Mouse (Mus musculus) hindbrain, embryonic 10.5 days (tissue): ENCODE data around the gene Cpeb3. TPM values are rescaled to one million over a fixed set of nuclear protein-coding genes. Genes with fewer than 3 reads are reported as not detected.
A peak's percentile ranks its signal among the peaks of the same experiment; 100 is the strongest.
"Not testable (repeated sequence)": the region's sequence is repeated elsewhere in the genome, so short reads cannot be mapped to it uniquely, and the experiment has no call there.

ENCODE experiments used
- DNase-seq: peaks from one replicate; pipeline ENCODE4 v3.0.0-alpha.2; 2017; ENCODE audit warnings: low spot score
- H3K27ac ChIP-seq: fragments of 300-500 bp; sonication (generic); 2 replicates; pipeline ENCODE4 v1.5.1; 2016; ENCODE audit warnings: mild to moderate bottlenecking, moderate library complexity
- H3K27me3 ChIP-seq: fragments of 300-500 bp; sonication (generic); 2 replicates; pipeline ENCODE4 v1.6.1; 2016; ENCODE audit warnings: mild to moderate bottlenecking; ENCODE audit not compliant: poor library complexity, insufficient read depth, severe bottlenecking
- H3K36me3 ChIP-seq: fragments of 300-500 bp; sonication (generic); 2 replicates; pipeline ENCODE4 v1.6.1; 2016; ENCODE audit warnings: mild to moderate bottlenecking, moderate library complexity
- H3K4me1 ChIP-seq: fragments of 300-500 bp; sonication (generic); replicated peaks from 2 replicates; pipeline ENCODE4 v1.6.1; 2016; ENCODE audit warnings: mild to moderate bottlenecking
- H3K4me3 ChIP-seq: fragments of 300-500 bp; sonication (generic); 2 replicates; pipeline ENCODE4 v1.5.1; 2016; ENCODE audit warnings: mild to moderate bottlenecking, moderate library complexity
- H3K9me3 ChIP-seq: fragments of 300-500 bp; sonication (generic); 2 replicates; pipeline ENCODE4 v1.6.1; 2016; ENCODE audit warnings: mild to moderate bottlenecking, moderate library complexity
- WGBS: fragments of 180-500 bp; shearing (Covaris S2); methylation state at CpG from one replicate; pipeline ENCODE4 v1.1.7; 2016; 5-methylcytosine and 5-hydroxymethylcytosine counted together
- polyA plus RNA-seq: library from polyadenylated mRNA; unstranded; fragments of >200 nt; fragmentation: Nextera tagmentation; extraction: Ambion mirVana; gene quantifications from 2 replicates; pipeline ENCODE4 v1.2.1, GENCODE M21; 2016

The Cpeb3 gene
- polyA plus RNA-seq, 1 experiment from 2014 or later = 2.9 TPM

- Histone ChIP-seq H3K4me1 (peaks cover 26% of the 10 kb centered on the region), H3K36me3 (no peaks in the 10 kb centered on the region), H3K27me3 (peaks cover 52% of the 10 kb centered on the region), H3K4me3 (peak overlapping the region; percentile 71), H3K9me3 (no peaks in the 10 kb centered on the region), H3K27ac (peak overlapping the region; percentile 80)
- peak; percentile 12 for DNase-seq
- WGBS = 27% methylated on average over 20 of the region's 20 CpGs
Measured at GRCm38 (mm10) chr19:37173331-37174115, 34.9 kb downstream of the Cpeb3 start.

- no peak for DNase-seq
- H3K4me1 ChIP-seq = peaks cover 22% of the 10 kb centered on the region
- no peaks in the 10 kb centered on the region for H3K36me3 ChIP-seq
- H3K27ac ChIP-seq = no peak overlapping the region
- WGBS = 74% methylated on average over 11 of the region's 11 CpGs
- no peak overlapping the region for H3K4me3 ChIP-seq
- H3K27me3 ChIP-seq = peaks cover 52% of the 10 kb centered on the region
- H3K9me3 ChIP-seq = no peaks in the 10 kb centered on the region
Measured at GRCm38 (mm10) chr19:37172566-37173130, 35.8 kb downstream of the Cpeb3 start.

- no peak overlapping the region for H3K4me3 ChIP-seq
Measured at GRCm38 (mm10) chr19:37172096-37172495, 36.3 kb downstream of the Cpeb3 start.

GRCm38 (mm10) chr19:37156770-37157336 is 51.5 kb downstream of the Cpeb3 start:
- Histone ChIP-seq H3K4me1 (no peaks in the 10 kb centered on the region), H3K4me3 (no peak overlapping the region), H3K36me3 (no peaks in the 10 kb centered on the region), H3K27ac (no peak overlapping the region), H3K9me3 (no peaks in the 10 kb centered on the region), H3K27me3 (no peaks in the 10 kb centered on the region)
- DNase-seq = no peak
- 87% methylated on average over 5 of the region's 5 CpGs for WGBS

More at GRCm38 (mm10) chr19:37172096-37172495, 36.3 kb downstream of the Cpeb3 start:
- Histone ChIP-seq H3K36me3 (no peaks in the 10 kb centered on the region), H3K27me3 (peaks cover 50% of the 10 kb centered on the region), H3K4me1 (peaks cover 22% of the 10 kb centered on the region), H3K27ac (no peak overlapping the region), H3K9me3 (no peaks in the 10 kb centered on the region)
- DNase-seq = no peak
- WGBS = 29% methylated on average over 1 of the region's 1 CpGs

GRCm38 (mm10) chr19:37156040-37156439 is 52.4 kb downstream of the Cpeb3 start:
- Histone ChIP-seq H3K27me3 (no peaks in the 10 kb centered on the region), H3K27ac (no peak overlapping the region), H3K4me3 (no peak overlapping the region), H3K36me3 (no peaks in the 10 kb centered on the region), H3K4me1 (peaks cover 3% of the 10 kb centered on the region; the same call in 1 of the 2 replicates), H3K9me3 (no peaks in the 10 kb centered on the region)
- no peak for DNase-seq
- 85% methylated on average over 4 of the region's 4 CpGs for WGBS

- Histone ChIP-seq H3K4me3 (no peak overlapping the region), H3K4me1 (peaks cover 3% of the 10 kb centered on the region; the same call in 1 of the 2 replicates), H3K9me3 (no peaks in the 10 kb centered on the region), H3K27me3 (no peaks in the 10 kb centered on the region), H3K27ac (no peak overlapping the region), H3K36me3 (no peaks in the 10 kb centered on the region)
- WGBS = 77% methylated on average over 4 of the region's 4 CpGs
- no peak for DNase-seq
Measured at GRCm38 (mm10) chr19:37147145-37147544, 61.3 kb downstream of the Cpeb3 start.

- no peak overlapping the region for H3K4me3 ChIP-seq
- H3K27me3 ChIP-seq = no peaks in the 10 kb centered on the region
- H3K27ac ChIP-seq = no peak overlapping the region
- no peaks in the 10 kb centered on the region for H3K4me1 ChIP-seq
- WGBS = 85% methylated on average over 1 of the region's 1 CpGs
- no peaks in the 10 kb centered on the region for H3K36me3 ChIP-seq
- H3K9me3 ChIP-seq = no peaks in the 10 kb centered on the region
- DNase-seq = no peak
Measured at GRCm38 (mm10) chr19:37145846-37146245, 62.6 kb downstream of the Cpeb3 start.

GRCm38 (mm10) chr19:37145401-37145800 is 63.0 kb downstream of the Cpeb3 start:
- H3K27ac ChIP-seq = no peak overlapping the region
- H3K4me3 ChIP-seq = no peak overlapping the region
- no peak for DNase-seq
- H3K9me3 ChIP-seq = no peaks in the 10 kb centered on the region
- H3K27me3 ChIP-seq = no peaks in the 10 kb centered on the region
- H3K36me3 ChIP-seq = no peaks in the 10 kb centered on the region
- 94% methylated on average over 5 of the region's 5 CpGs for WGBS
- no peaks in the 10 kb centered on the region for H3K4me1 ChIP-seq

GRCm38 (mm10) chr19:37141623-37142022 is 66.8 kb downstream of the Cpeb3 start:
- H3K4me3 ChIP-seq = no peak overlapping the region
- no peak overlapping the region for H3K27ac ChIP-seq
- no peaks in the 10 kb centered on the region for H3K36me3 ChIP-seq
- DNase-seq = no peak
- H3K9me3 ChIP-seq = no peaks in the 10 kb centered on the region
- H3K4me1 ChIP-seq = no peaks in the 10 kb centered on the region
- WGBS = 75% methylated on average over 4 of the region's 4 CpGs
- no peaks in the 10 kb centered on the region for H3K27me3 ChIP-seq

GRCm38 (mm10) chr19:37137133-37137532 is 71.3 kb downstream of the Cpeb3 start:
- H3K9me3 ChIP-seq = no peaks in the 10 kb centered on the region
- DNase-seq = no peak
- WGBS = 72% methylated on average over 2 of the region's 2 CpGs
- no peak overlapping the region for H3K4me3 ChIP-seq
- H3K27ac ChIP-seq = no peak overlapping the region
- no peaks in the 10 kb centered on the region for H3K4me1 ChIP-seq
- H3K36me3 ChIP-seq = no peaks in the 10 kb centered on the region
- H3K27me3 ChIP-seq = no peaks in the 10 kb centered on the region

- whole genome bisulfite sequencing = 92% methylated on average over 2 of the region's 2 CpGs
Measured at GRCm38 (mm10) chr19:37135459-37135858, 72.9 kb downstream of the Cpeb3 start.

GRCm38 (mm10) chr19:37133666-37134065 is 74.7 kb downstream of the Cpeb3 start:
- H3K27me3 ChIP-seq = no peaks in the 10 kb centered on the region
- H3K4me3 ChIP-seq = no peak overlapping the region
- H3K9me3 ChIP-seq = no peaks in the 10 kb centered on the region
- no peak overlapping the region for H3K27ac ChIP-seq
- H3K4me1 ChIP-seq = no peaks in the 10 kb centered on the region
- H3K36me3 ChIP-seq = no peaks in the 10 kb centered on the region
- no peak for DNase-seq
- WGBS = 92% methylated on average over 4 of the region's 4 CpGs

More at GRCm38 (mm10) chr19:37135459-37135858, 72.9 kb downstream of the Cpeb3 start:
- not testable (repeated sequence) for H3K4me1 ChIP-seq, H3K9me3 ChIP-seq, H3K27me3 ChIP-seq, H3K36me3 ChIP-seq, H3K4me3 ChIP-seq, DNase-seq, H3K27ac ChIP-seq

- no peaks in the 10 kb centered on the region for H3K4me1 ChIP-seq
- no peak for DNase-seq
- WGBS = 80% methylated on average over 1 of the region's 1 CpGs
- no peak overlapping the region for H3K27ac ChIP-seq
- H3K9me3 ChIP-seq = no peaks in the 10 kb centered on the region
- H3K36me3 ChIP-seq = no peaks in the 10 kb centered on the region
- no peak overlapping the region for H3K4me3 ChIP-seq
- no peaks in the 10 kb centered on the region for H3K27me3 ChIP-seq
Measured at GRCm38 (mm10) chr19:37131660-37132059, 76.7 kb downstream of the Cpeb3 start.
